ENCODE assay signal across 8 mouse cellular contexts in genomic region chr19:57926164-57926860, GRCm38 (mm10).
A peak's percentile ranks its signal among the peaks of the same experiment; 100 is the strongest.
DNase-seq lines count a peak whose midpoint lies in the region; ATAC-seq and TF ChIP-seq lines count a peak whose summit lies in the region.

No protein-coding gene starts in this region.

- no peak overlapping the region for H3K4me2 ChIP-seq in intestine, embryonic 14.5 days (ENCODE audit: low read length)
- H3K4me2 ChIP-seq in midbrain, postnatal 0 days (ENCODE audit: low read depth, low read length, poor library complexity, severe bottlenecking) = no peak overlapping the region

- intact Hi-C loops in heart, postnatal 10 days (cut with DNase I) = no loop called here
- intact Hi-C loops in left cerebral cortex, postnatal 4 days (cut with DNase I) = no loop called here

- peak; percentile 91 for DNase-seq in heart, embryonic 10.5 days (ENCODE audit: low spot score)
- DNase-seq in heart, postnatal 10 days = no peak
- DNase-seq in intestine, embryonic 14.5 days (ENCODE audit: low spot score) = no peak
- no peak for DNase-seq in midbrain, postnatal 0 days (ENCODE audit: low spot score)
- no peak for DNase-seq in left cerebral cortex, postnatal 4 days
- no peak for DNase-seq in kidney, postnatal 14 days
- no peak for DNase-seq in adrenal gland, postnatal 36 days

- peak; percentile 71; the same call in 1 of the 2 replicates for ATAC-seq in common myeloid progenitor, adult 5-6 weeks (replicated peaks; ENCODE audit: low read depth, poor library complexity, severe bottlenecking)
- peak; percentile 93 for ATAC-seq in intestine, embryonic 14.5 days (replicated peaks; ENCODE audit: low FRiP score, low TSS enrichment, low read depth)
- peak; percentile 91 for ATAC-seq in midbrain, postnatal 0 days (ENCODE audit: low FRiP score)

- no peak overlapping the region for H3K4me3 ChIP-seq in heart, embryonic 10.5 days
- H3K4me3 ChIP-seq in intestine, embryonic 14.5 days (ENCODE audit: low read depth, low read length) = no peak overlapping the region
- no peak overlapping the region for H3K4me3 ChIP-seq in midbrain, postnatal 0 days (ENCODE audit: low read depth, low read length)

- no peak overlapping the region for H3K9ac ChIP-seq in intestine, embryonic 14.5 days (ENCODE audit: low read length)
- H3K9ac ChIP-seq in midbrain, postnatal 0 days (replicated peaks; ENCODE audit: low read length, poor library complexity, severe bottlenecking) = no peak overlapping the region

- H3K9me3 ChIP-seq in heart, embryonic 10.5 days = no peaks in the 10 kb centered on the region
- H3K9me3 ChIP-seq in intestine, embryonic 14.5 days (ENCODE audit: control insufficient read depth, low read length) = no peaks in the 10 kb centered on the region
- no peaks in the 10 kb centered on the region for H3K9me3 ChIP-seq in midbrain, postnatal 0 days (ENCODE audit: low read length)

- H3K27me3 ChIP-seq in heart, embryonic 10.5 days (ENCODE audit: insufficient read depth, poor library complexity, severe bottlenecking) = no peaks in the 10 kb centered on the region
- H3K27me3 ChIP-seq in intestine, embryonic 14.5 days (replicated peaks; ENCODE audit: control insufficient read depth, insufficient read depth, low read length) = no peaks in the 10 kb centered on the region
- H3K27me3 ChIP-seq in midbrain, postnatal 0 days (ENCODE audit: insufficient read depth, low read length) = no peaks in the 10 kb centered on the region

- H3K36me3 ChIP-seq in heart, embryonic 10.5 days = no peaks in the 10 kb centered on the region
- no peaks in the 10 kb centered on the region for H3K36me3 ChIP-seq in intestine, embryonic 14.5 days (ENCODE audit: control insufficient read depth, insufficient read depth, low read length)
- H3K36me3 ChIP-seq in midbrain, postnatal 0 days (ENCODE audit: insufficient read depth, low read length) = no peaks in the 10 kb centered on the region

- H3K27ac ChIP-seq in heart, embryonic 10.5 days = no peak overlapping the region
- H3K27ac ChIP-seq in intestine, embryonic 14.5 days (ENCODE audit: low read depth) = no peak overlapping the region
- no peak overlapping the region for H3K27ac ChIP-seq in midbrain, postnatal 0 days (ENCODE audit: low read depth, low read length)

- WGBS in heart, embryonic 10.5 days = 88% methylated on average over 5 of the region's 5 CpGs
- 91% methylated on average over 5 of the region's 5 CpGs for WGBS in intestine, embryonic 14.5 days
- WGBS in midbrain, postnatal 0 days = 91% methylated on average over 5 of the region's 5 CpGs

- TF ChIP-seq CTCF in midbrain, postnatal 0 days (IDR thresholded peaks at IDR 0.05) = no peak

- peaks cover 10% of the 10 kb centered on the region; the same call in 1 of the 2 replicates for H3K4me1 ChIP-seq in heart, embryonic 10.5 days
- 0 out of 2 replicates have a peak, but pooled peaks cover 8% of the 10 kb centered on the region for H3K4me1 ChIP-seq in intestine, embryonic 14.5 days (replicated peaks; ENCODE audit: control insufficient read depth, insufficient read depth, low read length)
- H3K4me1 ChIP-seq in midbrain, postnatal 0 days (ENCODE audit: insufficient read depth, low read length) = no peaks in the 10 kb centered on the region
